Mouse (Mus musculus): Measurements from ENCODE around the gene Plekha8.

DNA sequence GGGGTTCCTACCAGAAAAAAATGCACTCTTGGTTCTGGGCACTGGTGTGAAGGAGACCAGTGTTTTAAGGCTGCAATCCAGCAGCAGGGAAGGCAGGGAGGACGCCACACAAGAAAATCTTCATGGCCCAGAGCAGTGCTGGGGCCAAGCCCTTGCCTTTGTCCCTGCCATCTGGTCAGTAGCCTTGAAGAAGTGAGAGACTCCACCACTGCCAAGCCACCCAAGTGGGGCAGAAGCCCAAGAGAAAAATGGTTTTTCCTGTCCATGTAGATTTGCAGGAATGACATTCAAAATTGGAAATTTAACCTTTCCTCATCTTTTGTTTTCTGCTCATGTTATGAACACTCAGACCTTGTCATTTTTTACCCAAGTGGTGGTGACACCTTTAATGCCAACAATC is 97.3 kb downstream of the Plekha8 start:
- TF ChIP-seq POLR2A (IDR thresholded peaks at IDR 0.05; ENCODE audit: low read depth, low read length) (no peak), CTCF (IDR thresholded peaks at IDR 0.05; ENCODE audit: borderline replicate concordance, insufficient read depth, low read length) (no peak)

All from embryonic fibroblast, embryonic 13.5 days (primary cell).